Mouse (Mus musculus) stomach, postnatal 0 days (tissue): ENCODE data around the gene Kctd13.
A peak's percentile ranks its signal among the peaks of the same experiment; 100 is the strongest.

ENCODE experiments used
- CTCF ChIP-seq: IDR thresholded peaks from 2 replicates; pipeline ENCODE4 v1.5.1; 2016; ENCODE audit warnings: antibody characterized with exemption, low read depth, mild to moderate bottlenecking, moderate library complexity
- EP300 ChIP-seq: optimal IDR thresholded peaks from 2 replicates; pipeline ENCODE3; 2016; ENCODE audit warnings: antibody characterized with exemption

GRCm38 (mm10) chr7:126949793-126950646 is 21.3 kb downstream of the Kctd13 start, which contains the start of gene Sez6l2:
- peak; percentile 1; the same call in 1 of the 2 replicates for TF ChIP-seq CTCF
- no peak for TF ChIP-seq EP300
